Mouse (Mus musculus): ENCODE results near the gene Id1.

Id1 gene

GRCm38 (mm10) chr2:152753944-152754711, 18.1 kb downstream of the Id1 start, which contains the start of gene Cox4i2:
TSS of gene Cox4i2 (plus strand) at chr2:152754173.
- DNase-seq (ENCODE audit: low spot score), result no peak

GRCm38 (mm10) chr2:152756474-152757393, 20.7 kb downstream of the Id1 start:
- no peak for DNase-seq (ENCODE audit: low spot score)

- DNase-seq (ENCODE audit: low spot score), result peak; percentile 58
Measured at GRCm38 (mm10) chr2:152757478-152757877, 21.4 kb downstream of the Id1 start.

- peak; percentile 85 for DNase-seq (ENCODE audit: low spot score)
Measured at GRCm38 (mm10) chr2:152758351-152758750, 22.3 kb downstream of the Id1 start.

- DNase-seq (ENCODE audit: low spot score), result no peak
Measured at GRCm38 (mm10) chr2:152763310-152763709, 27.3 kb downstream of the Id1 start.

GRCm38 (mm10) chr2:152764172-152765044, 28.4 kb downstream of the Id1 start:
- DNase-seq (ENCODE audit: low spot score), result peak; percentile 62

- no peak for DNase-seq (ENCODE audit: low spot score)
Measured at GRCm38 (mm10) chr2:152765045-152765674, 29.1 kb downstream of the Id1 start.

- peak; percentile 77 for DNase-seq (ENCODE audit: low spot score)
Measured at GRCm38 (mm10) chr2:152766387-152767123, 30.5 kb downstream of the Id1 start.

- peak; percentile 71 for DNase-seq (ENCODE audit: low spot score)
Measured at GRCm38 (mm10) chr2:152767618-152768271, 31.7 kb downstream of the Id1 start.

- no peak for DNase-seq (ENCODE audit: low spot score)
Measured at GRCm38 (mm10) chr2:152769677-152770076, 33.6 kb downstream of the Id1 start.

- no peak for DNase-seq (ENCODE audit: low spot score)
Measured at GRCm38 (mm10) chr2:152771571-152771970, 35.5 kb downstream of the Id1 start.

- no peak for DNase-seq (ENCODE audit: low spot score)
Measured at GRCm38 (mm10) chr2:152772231-152772630, 36.2 kb downstream of the Id1 start.

GRCm38 (mm10) chr2:152775357-152775756, 39.3 kb downstream of the Id1 start:
- DNase-seq (ENCODE audit: low spot score), result no peak

- DNase-seq (ENCODE audit: low spot score), result no peak
Measured at GRCm38 (mm10) chr2:152776019-152776418, 40.0 kb downstream of the Id1 start.

GRCm38 (mm10) chr2:152776435-152776834, 40.4 kb downstream of the Id1 start:
- no peak for DNase-seq (ENCODE audit: low spot score)

GRCm38 (mm10) chr2:152777081-152777480, 41.0 kb downstream of the Id1 start:
- DNase-seq (ENCODE audit: low spot score), result no peak

GRCm38 (mm10) chr2:152780466-152780865, 44.4 kb downstream of the Id1 start:
- no peak for DNase-seq (ENCODE audit: low spot score)

GRCm38 (mm10) chr2:152781031-152781711, 45.1 kb downstream of the Id1 start:
- DNase-seq (ENCODE audit: low spot score), result no peak

GRCm38 (mm10) chr2:152782656-152783055, 46.6 kb downstream of the Id1 start:
- no peak for DNase-seq (ENCODE audit: low spot score)

- DNase-seq (ENCODE audit: low spot score), result no peak
Measured at GRCm38 (mm10) chr2:152783241-152783640, 47.2 kb downstream of the Id1 start.

Measured in adipocyte (in vitro differentiated cells).